Comparison of ENCODE assay signal across 8 mouse cellular contexts in genomic region chr11:101905115-101905514, GRCm38 (mm10). TPM values are rescaled to one million over a fixed set of nuclear protein-coding genes. Genes with fewer than 3 reads are reported as not detected.
A peak's percentile ranks its signal among the peaks of the same experiment; 100 is the strongest.
DNase-seq lines count a peak whose midpoint lies in the region; ATAC-seq and TF ChIP-seq lines count a peak whose summit lies in the region.

No protein-coding gene starts in this region.

- intact Hi-C loops in gastrocnemius, adult 2 months (cut with DNase I): loop anchor here (1.0 kb wide), 1 partner anchor 92 kb away; no protein-coding TSS in a partner anchor

- H3K36me3 ChIP-seq in liver, embryonic 12.5 days: no peaks in the 10 kb centered on the region
- H3K36me3 ChIP-seq in kidney, adult 2 months (ENCODE audit: control insufficient read depth, insufficient read depth, low read length): no peaks in the 10 kb centered on the region
- no peaks in the 10 kb centered on the region for H3K36me3 ChIP-seq in limb, embryonic 14.5 days (ENCODE audit: control insufficient read depth, insufficient read depth, low read length)

- no peak overlapping the region for H3K27ac ChIP-seq in liver, embryonic 12.5 days
- no peak overlapping the region for H3K27ac ChIP-seq in gastrocnemius, adult 2 months
- H3K27ac ChIP-seq in kidney, adult 2 months (ENCODE audit: insufficient read depth, low read depth, low read length): no peak overlapping the region
- H3K27ac ChIP-seq in limb, embryonic 14.5 days (replicated peaks; ENCODE audit: low read depth, low read length): no peak overlapping the region
- no peak overlapping the region for H3K27ac ChIP-seq in olfactory bulb, adult 2 months (ENCODE audit: insufficient read depth, low read depth, low read length)

- WGBS in liver, embryonic 12.5 days (ENCODE audit: insufficient replicate concordance): 20% methylated on average over 13 of the region's 13 CpGs
- 24% methylated on average over 13 of the region's 13 CpGs for WGBS in kidney, adult 2 months
- WGBS in limb, embryonic 14.5 days: 33% methylated on average over 13 of the region's 13 CpGs
- WGBS in olfactory bulb, adult 2 months: 20% methylated on average over 13 of the region's 13 CpGs

- no peak for ATAC-seq in liver, embryonic 12.5 days
- no peak for ATAC-seq in limb, embryonic 14.5 days (ENCODE audit: low FRiP score, low read depth)

- no peaks in the 10 kb centered on the region for H3K4me1 ChIP-seq in liver, embryonic 12.5 days
- no peaks in the 10 kb centered on the region for H3K4me1 ChIP-seq in kidney, adult 2 months (ENCODE audit: control insufficient read depth, insufficient read depth, low read length)
- H3K4me1 ChIP-seq in limb, embryonic 14.5 days (ENCODE audit: control insufficient read depth, insufficient read depth, low read length): 0 out of 2 replicates have a peak, but pooled peaks cover 9% of the 10 kb centered on the region
- no peaks in the 10 kb centered on the region for H3K4me1 ChIP-seq in olfactory bulb, adult 2 months (ENCODE audit: control insufficient read depth, insufficient read depth, low read length)

- H3K9ac ChIP-seq in liver, embryonic 12.5 days: no peak overlapping the region
- no peak overlapping the region for H3K9ac ChIP-seq in limb, embryonic 14.5 days (ENCODE audit: low read depth, low read length, severe bottlenecking)

- TF ChIP-seq POLR2A in kidney, adult 2 months (IDR thresholded peaks at IDR 0.05; ENCODE audit: low read depth, low read length): no peak
- TF ChIP-seq POLR2A in limb, embryonic 14.5 days (IDR thresholded peaks at IDR 0.05; ENCODE audit: borderline replicate concordance, extremely low read depth, insufficient read depth, insufficient read length): no peak
- no peak for TF ChIP-seq POLR2A in olfactory bulb, adult 2 months (IDR thresholded peaks at IDR 0.05; ENCODE audit: insufficient read depth, low read depth, low read length)

- H3K9me3 ChIP-seq in liver, embryonic 12.5 days (replicated peaks): no peaks in the 10 kb centered on the region
- no peaks in the 10 kb centered on the region for H3K9me3 ChIP-seq in limb, embryonic 14.5 days (ENCODE audit: control insufficient read depth, low read length)

- no peak overlapping the region for H3K4me3 ChIP-seq in liver, embryonic 12.5 days
- H3K4me3 ChIP-seq in gastrocnemius, adult 2 months: peak overlapping the region; percentile 47
- no peak overlapping the region for H3K4me3 ChIP-seq in kidney, adult 2 months (ENCODE audit: insufficient read depth, low read depth, low read length)
- no peak overlapping the region for H3K4me3 ChIP-seq in limb, embryonic 14.5 days (replicated peaks; ENCODE audit: low read length)
- no peak overlapping the region for H3K4me3 ChIP-seq in olfactory bulb, adult 2 months (ENCODE audit: insufficient read depth, low read depth, low read length)

- no peak; the same call in 1 of the 2 replicates for TF ChIP-seq CTCF in gastrocnemius, adult 2 months (IDR thresholded peaks at IDR 0.05)
- TF ChIP-seq CTCF in kidney, adult 2 months (conservative IDR thresholded peaks at IDR 0.05; ENCODE audit: insufficient read depth, insufficient read length, low read depth, low read length): peak; percentile 89
- TF ChIP-seq CTCF in olfactory bulb, adult 2 months (IDR thresholded peaks at IDR 0.05; ENCODE audit: insufficient read depth, low read depth, low read length): peak; percentile 87

- DNase-seq in liver: peak; percentile 68
- DNase-seq in cerebellum, adult 11-12 months: peak; percentile 54
- peak; percentile 86 for DNase-seq in gastrocnemius, adult 2 months
- peak; percentile 74 for DNase-seq in kidney, adult 2 months
- peak; percentile 84 for DNase-seq in limb, embryonic 14.5 days (ENCODE audit: low spot score)
- DNase-seq in testis, postnatal 14 days (ENCODE audit: low spot score): peak; percentile 78

- no peak overlapping the region for H3K4me2 ChIP-seq in liver, embryonic 12.5 days
- H3K4me2 ChIP-seq in limb, embryonic 14.5 days (replicated peaks; ENCODE audit: low read depth, low read length, severe bottlenecking): no peak overlapping the region

- H3K27me3 ChIP-seq in liver, embryonic 12.5 days (replicated peaks): peaks cover 40% of the 10 kb centered on the region
- H3K27me3 ChIP-seq in kidney, adult 2 months (replicated peaks; ENCODE audit: control insufficient read depth, insufficient read depth, low read length): no peaks in the 10 kb centered on the region
- H3K27me3 ChIP-seq in limb, embryonic 14.5 days (ENCODE audit: control insufficient read depth, insufficient read depth, low read length): no peaks in the 10 kb centered on the region

RNA-seq across cellular contexts. Expression of gene Meox1, which starts 10.9 kb away (rescaled TPM):
- polyA plus RNA-seq in liver, embryonic 12.5 days (2016; fragmentation: Nextera tagmentation; extraction: Ambion mirVana): 0.72 and 1.3 TPM in 2 replicates
- 1 to 10 TPM; 1.1 to 4.7 TPM for total RNA-seq in gastrocnemius, adult 2 months (2021)
- polyA plus RNA-seq in kidney, adult 2 months (2012; rRNA removed): 3.5 and 4.8 TPM in 2 replicates
- 20.0 and 20.8 TPM in 2 replicates for polyA plus RNA-seq in limb, embryonic 14.5 days (2012; rRNA removed)
- polyA plus RNA-seq in limb, embryonic 14.5 days (2014; fragmentation: Nextera tagmentation; extraction: Ambion mirVana): 14.0 and 15.2 TPM in 2 replicates
- not detected in 2 replicates for polyA plus RNA-seq in olfactory bulb, adult 2 months (2012; ENCODE audit: insufficient read depth, insufficient read length, low replicate concordance, missing spikeins)
